Mouse (Mus musculus) forebrain, embryonic 10.5 days (tissue): ENCODE measurements around the gene Medag. TPM values are rescaled to one million over a fixed set of nuclear protein-coding genes. Genes with fewer than 3 reads are reported as not detected.

ENCODE experiments used
- DNase-seq: peaks from one replicate; pipeline ENCODE4 v3.0.0-alpha.2; 2017; ENCODE audit warnings: low spot score; ENCODE audit errors: extremely low spot score
- H3K27ac ChIP-seq: fragments of 300-500 bp; sonication (generic); 2 replicates; pipeline ENCODE4 v1.5.1; 2016; ENCODE audit warnings: mild to moderate bottlenecking
- H3K27me3 ChIP-seq: fragments of 300-500 bp; sonication (generic); 2 replicates; pipeline ENCODE4 v1.6.1; 2016; ENCODE audit warnings: mild to moderate bottlenecking; ENCODE audit not compliant: poor library complexity, severe bottlenecking
- H3K36me3 ChIP-seq: fragments of 300-500 bp; sonication (generic); replicated peaks from 2 replicates; pipeline ENCODE4 v1.6.1; 2016; ENCODE audit warnings: mild to moderate bottlenecking, moderate library complexity
- H3K4me1 ChIP-seq: fragments of 300-500 bp; sonication (generic); 2 replicates; pipeline ENCODE4 v1.6.1; 2016
- H3K4me3 ChIP-seq: fragments of 300-500 bp; sonication (generic); 2 replicates; pipeline ENCODE4 v1.5.1; 2016; ENCODE audit warnings: mild to moderate bottlenecking, moderate library complexity
- H3K9me3 ChIP-seq: fragments of 300-500 bp; sonication (generic); 2 replicates; pipeline ENCODE4 v1.6.1; 2016; ENCODE audit warnings: mild to moderate bottlenecking, moderate library complexity
- whole genome bisulfite sequencing: fragments of 180-500 bp; shearing (Covaris S2); methylation state at CpG from one replicate; pipeline ENCODE4 v1.1.7; 2016; 5-methylcytosine and 5-hydroxymethylcytosine counted together
- polyA plus RNA-seq: library from polyadenylated mRNA; unstranded; fragments of >200 nt; fragmentation: Nextera tagmentation; extraction: Ambion mirVana; gene quantifications from 2 replicates; pipeline ENCODE4 v1.2.1, GENCODE M21; 2016

The Medag gene
- polyA plus RNA-seq, 1 experiment from 2014 or later = 0.60 TPM

GRCm38 (mm10) chr5:149375074-149375888 is 36.3 kb upstream of the Medag start:
- Histone ChIP-seq H3K36me3 (no peaks in the 10 kb centered on the region), H3K4me1 (peaks cover 61% of the 10 kb centered on the region), H3K9me3 (no peaks in the 10 kb centered on the region), H3K4me3 (no peak overlapping the region), H3K27me3 (peaks cover 13% of the 10 kb centered on the region; the same call in 1 of the 2 replicates), H3K27ac (peak overlapping the region; percentile 81)
- WGBS = 53% methylated on average over 14 of the region's 14 CpGs
- no peak for DNase-seq

GRCm38 (mm10) chr5:149375889-149376212 is 35.7 kb upstream of the Medag start:
- Histone ChIP-seq H3K4me1 (peaks cover 67% of the 10 kb centered on the region), H3K27ac (peak overlapping the region; percentile 81)
- 1% methylated on average over 8 of the region's 8 CpGs for WGBS

DNA sequence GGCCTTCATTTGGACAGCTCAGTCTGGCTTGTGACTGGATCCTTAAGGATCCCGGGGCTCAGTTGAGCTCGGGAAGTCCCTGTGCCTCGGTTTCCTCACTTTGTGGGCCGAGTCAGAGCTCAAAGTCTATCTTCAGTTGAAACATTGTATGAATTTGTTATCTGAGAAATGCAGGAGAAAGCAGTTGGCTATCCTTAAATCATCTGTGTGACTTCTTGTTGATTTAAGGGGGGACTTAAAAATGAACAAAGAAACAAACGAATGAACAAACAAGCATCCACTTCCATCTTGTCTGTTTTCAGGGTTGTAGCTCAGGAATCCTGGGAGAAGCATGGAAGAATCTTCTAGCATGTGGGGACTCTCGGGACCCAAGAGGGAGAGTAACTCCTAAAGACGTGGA is 35.2 kb upstream of the Medag start:
- Histone ChIP-seq H3K9me3 (no peaks in the 10 kb centered on the region), H3K4me1 (peaks cover 72% of the 10 kb centered on the region), H3K27ac (peak overlapping the region; percentile 81), H3K27me3 (peaks cover 13% of the 10 kb centered on the region; the same call in 1 of the 2 replicates), H3K4me3 (no peak overlapping the region), H3K36me3 (no peaks in the 10 kb centered on the region)
- WGBS = 84% methylated on average over 7 of the region's 7 CpGs
- DNase-seq = no peak

More at GRCm38 (mm10) chr5:149375889-149376212, 35.7 kb upstream of the Medag start:
- no peaks in the 10 kb centered on the region for H3K36me3 ChIP-seq
- no peak overlapping the region for H3K4me3 ChIP-seq
- peak; percentile 90 for DNase-seq
- H3K9me3 ChIP-seq = no peaks in the 10 kb centered on the region
- peaks cover 13% of the 10 kb centered on the region; the same call in 1 of the 2 replicates for H3K27me3 ChIP-seq

GRCm38 (mm10) chr5:149377253-149377652 is 34.3 kb upstream of the Medag start:
- Histone ChIP-seq H3K27ac (peak overlapping the region; percentile 81), H3K9me3 (no peaks in the 10 kb centered on the region), H3K4me3 (no peak overlapping the region), H3K36me3 (no peaks in the 10 kb centered on the region), H3K27me3 (peaks cover 13% of the 10 kb centered on the region; the same call in 1 of the 2 replicates), H3K4me1 (peaks cover 78% of the 10 kb centered on the region)
- DNase-seq = no peak
- 63% methylated on average over 6 of the region's 6 CpGs for WGBS

DNA sequence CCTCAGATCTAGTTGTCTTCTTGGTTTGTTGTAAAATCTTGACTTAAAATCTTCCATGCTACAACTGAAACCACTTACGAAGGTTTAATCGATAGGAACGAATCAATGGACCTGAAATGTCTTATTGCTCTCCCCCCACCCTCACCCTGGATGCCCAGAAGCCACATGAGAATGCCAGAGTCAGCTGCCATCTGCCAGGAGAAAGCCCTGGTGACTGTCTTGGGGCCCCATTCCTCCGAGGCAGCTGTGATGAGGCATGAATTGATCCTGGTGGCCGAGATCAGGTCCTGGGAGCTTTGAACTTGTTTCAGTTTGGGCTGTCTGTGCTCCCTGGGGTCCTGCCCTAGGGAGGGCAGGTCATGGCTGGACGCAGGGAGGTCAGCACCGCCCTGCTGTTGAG is 33.0 kb upstream of the Medag start:
- H3K4me1 ChIP-seq = peaks cover 74% of the 10 kb centered on the region
- peak overlapping the region; percentile 89 for H3K27ac ChIP-seq

DNA sequence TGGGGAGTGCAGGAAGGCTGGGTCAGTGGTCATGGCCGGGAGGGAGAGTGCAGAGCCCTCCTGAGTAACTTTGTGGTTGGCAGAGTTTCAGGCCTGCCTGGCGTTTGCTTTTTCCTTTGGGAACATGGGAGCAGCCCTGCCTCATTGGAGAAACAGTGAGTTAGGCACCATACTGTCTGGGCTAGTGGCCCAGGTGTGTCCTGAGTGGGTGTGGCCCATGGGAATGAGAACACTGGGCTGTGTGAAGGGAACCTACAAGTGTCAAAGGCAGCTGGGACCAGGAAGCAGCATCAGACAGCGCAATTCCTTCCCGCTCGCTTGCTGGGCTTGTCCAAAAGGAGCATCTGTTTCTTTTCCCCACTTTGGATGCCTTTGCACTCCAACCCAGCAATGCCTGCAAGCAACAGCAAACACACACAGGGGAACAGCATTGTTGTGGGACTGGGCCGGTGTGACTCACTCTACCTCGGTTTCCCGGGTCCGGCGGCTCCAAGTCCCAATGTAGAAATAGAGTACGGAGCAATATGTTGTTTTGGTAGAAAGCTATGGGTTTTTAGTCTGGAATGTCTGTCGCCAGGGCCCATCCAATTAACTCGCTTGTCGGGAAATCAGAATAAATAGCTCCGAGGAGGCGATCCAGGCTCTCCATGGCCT is 32.3 kb upstream of the Medag start:
- Histone ChIP-seq H3K4me3 (no peak overlapping the region), H3K4me1 (peaks cover 74% of the 10 kb centered on the region), H3K27ac (peak overlapping the region; percentile 89), H3K9me3 (peaks cover 7% of the 10 kb centered on the region; the same call in 1 of the 2 replicates), H3K36me3 (no peaks in the 10 kb centered on the region), H3K27me3 (peaks cover 13% of the 10 kb centered on the region; the same call in 1 of the 2 replicates)
- 87% methylated on average over 16 of the region's 16 CpGs for WGBS
- no peak for DNase-seq

More for the DNA sequence above, 33.0 kb upstream of the Medag start:
- no peak overlapping the region for H3K4me3 ChIP-seq
- no peak for DNase-seq
- no peaks in the 10 kb centered on the region for H3K36me3 ChIP-seq
- H3K27me3 ChIP-seq = peaks cover 13% of the 10 kb centered on the region; the same call in 1 of the 2 replicates
- H3K9me3 ChIP-seq = peaks cover 7% of the 10 kb centered on the region; the same call in 1 of the 2 replicates
- 73% methylated on average over 7 of the region's 7 CpGs for WGBS

DNA sequence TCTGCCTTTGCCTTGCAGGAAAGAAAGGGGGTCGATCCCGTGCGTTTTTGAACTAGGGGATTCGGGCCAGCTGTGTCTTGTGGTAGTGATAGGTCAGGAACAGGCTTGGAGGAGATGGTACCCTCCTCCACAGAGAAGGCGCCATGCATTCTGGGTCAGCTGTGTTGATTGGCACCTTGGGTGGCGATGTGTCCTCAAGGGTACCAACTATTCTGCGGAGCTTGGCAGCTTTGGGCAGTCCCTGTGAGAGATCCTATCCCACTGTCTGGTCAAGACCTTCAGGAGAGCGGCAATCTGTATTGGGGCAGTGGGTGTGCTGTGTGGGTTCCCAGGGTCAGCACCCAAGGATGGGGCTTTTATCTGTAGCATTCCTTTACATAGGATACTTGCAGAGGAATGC is 31.7 kb upstream of the Medag start:
- H3K9me3 ChIP-seq = peaks cover 7% of the 10 kb centered on the region; the same call in 1 of the 2 replicates
- peak overlapping the region; percentile 89 for H3K27ac ChIP-seq
- peak overlapping the region; percentile 14 for H3K4me3 ChIP-seq
- H3K36me3 ChIP-seq = no peaks in the 10 kb centered on the region
- DNase-seq = no peak
- H3K4me1 ChIP-seq = peaks cover 72% of the 10 kb centered on the region
- WGBS = 90% methylated on average over 8 of the region's 8 CpGs
- H3K27me3 ChIP-seq = peaks cover 9% of the 10 kb centered on the region; the same call in 1 of the 2 replicates

DNA sequence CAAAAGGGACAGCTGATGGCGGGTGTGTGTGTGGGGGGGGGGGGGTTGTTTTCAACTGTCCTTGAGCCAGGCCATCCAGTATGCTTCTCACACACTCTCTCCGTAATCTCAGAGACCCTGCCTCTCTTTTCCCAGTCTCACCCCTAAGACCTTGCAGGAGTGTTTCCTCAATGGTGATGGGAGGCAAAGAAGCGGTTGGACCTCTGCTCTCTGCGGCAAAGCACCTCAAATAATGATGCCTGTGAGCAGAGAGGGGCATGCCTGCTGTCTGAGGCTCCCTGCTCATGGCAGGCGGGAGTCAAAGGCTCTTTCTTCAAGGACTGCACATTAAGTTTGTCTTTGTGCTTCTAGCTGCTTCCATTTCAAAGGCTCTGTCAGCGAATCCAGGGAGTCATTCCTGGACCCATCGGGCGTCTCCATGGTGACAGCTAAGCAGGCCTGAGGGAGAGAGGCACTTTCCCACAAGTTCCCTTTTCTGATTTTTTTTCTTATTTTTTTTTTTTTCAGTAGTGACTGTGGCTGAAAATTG is 31.1 kb upstream of the Medag start:
- peaks cover 6% of the 10 kb centered on the region; the same call in 1 of the 2 replicates for H3K27me3 ChIP-seq
- H3K9me3 ChIP-seq = peaks cover 8% of the 10 kb centered on the region; the same call in 1 of the 2 replicates
- WGBS = 20% methylated on average over 8 of the region's 8 CpGs
- H3K4me1 ChIP-seq = peaks cover 66% of the 10 kb centered on the region
- H3K27ac ChIP-seq = peak overlapping the region; percentile 89
- peak overlapping the region; percentile 14 for H3K4me3 ChIP-seq
- no peaks in the 10 kb centered on the region for H3K36me3 ChIP-seq
- DNase-seq = peak; percentile 70

GRCm38 (mm10) chr5:149381948-149382347 is 29.6 kb upstream of the Medag start:
- WGBS = 90% methylated on average over 4 of the region's 4 CpGs
- Histone ChIP-seq H3K4me3 (no peak overlapping the region), H3K4me1 (peaks cover 51% of the 10 kb centered on the region), H3K27ac (peak overlapping the region; percentile 51; the same call in 1 of the 2 replicates), H3K27me3 (peaks cover 6% of the 10 kb centered on the region; the same call in 1 of the 2 replicates), H3K9me3 (peaks cover 12% of the 10 kb centered on the region; the same call in 1 of the 2 replicates), H3K36me3 (no peaks in the 10 kb centered on the region)
- no peak for DNase-seq

- Histone ChIP-seq H3K27me3 (peaks cover 6% of the 10 kb centered on the region; the same call in 1 of the 2 replicates), H3K4me1 (peaks cover 44% of the 10 kb centered on the region), H3K9me3 (peaks cover 13% of the 10 kb centered on the region; the same call in 1 of the 2 replicates), H3K4me3 (no peak overlapping the region), H3K36me3 (no peaks in the 10 kb centered on the region), H3K27ac (no peak overlapping the region)
- 83% methylated on average over 5 of the region's 5 CpGs for WGBS
- DNase-seq = no peak
These were observed 28.9 kb upstream of the Medag start for GRCm38 (mm10) chr5:149382601-149383000.

DNA sequence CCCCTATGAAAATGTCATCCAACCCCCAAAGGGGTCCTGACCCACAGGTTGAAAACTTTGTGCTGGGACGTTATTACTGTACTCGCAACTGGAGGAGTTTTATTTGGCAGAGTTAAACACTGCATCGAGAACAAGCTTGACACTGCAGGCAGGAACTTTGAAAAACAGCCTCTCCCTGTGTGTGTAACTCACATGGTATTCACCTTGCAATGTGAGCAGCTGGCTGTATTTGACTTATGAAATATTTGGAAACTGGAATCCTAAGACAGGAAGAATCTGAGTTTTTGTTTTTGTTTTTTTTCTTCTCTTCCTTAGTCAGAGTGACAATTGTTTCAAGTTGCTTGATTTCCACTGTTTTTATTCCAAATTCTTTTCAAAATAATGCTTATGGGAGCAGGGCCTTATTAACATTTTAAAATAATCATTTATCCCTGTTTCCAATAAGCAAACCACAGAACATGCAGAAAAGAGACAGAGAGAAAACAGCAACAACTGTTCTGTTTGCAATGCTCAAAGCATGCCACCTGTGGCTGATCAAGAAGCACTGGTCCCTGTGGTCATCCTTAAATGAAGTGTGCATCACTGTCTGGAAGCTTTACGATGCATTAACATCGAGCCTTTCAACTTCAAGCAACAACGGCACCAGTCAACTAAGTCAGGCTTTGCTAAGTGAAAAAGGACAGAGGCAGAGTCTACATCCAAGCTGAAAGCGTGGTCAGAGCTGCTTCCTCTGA is 26.2 kb upstream of the Medag start:
- no peak overlapping the region for H3K27ac ChIP-seq
- H3K27me3 ChIP-seq = no peaks in the 10 kb centered on the region
- 93% methylated on average over 7 of the region's 7 CpGs for WGBS
- no peak for DNase-seq
- H3K4me3 ChIP-seq = no peak overlapping the region
- peaks cover 32% of the 10 kb centered on the region for H3K4me1 ChIP-seq
- no peaks in the 10 kb centered on the region for H3K36me3 ChIP-seq
- H3K9me3 ChIP-seq = peaks cover 13% of the 10 kb centered on the region; the same call in 1 of the 2 replicates

DNA sequence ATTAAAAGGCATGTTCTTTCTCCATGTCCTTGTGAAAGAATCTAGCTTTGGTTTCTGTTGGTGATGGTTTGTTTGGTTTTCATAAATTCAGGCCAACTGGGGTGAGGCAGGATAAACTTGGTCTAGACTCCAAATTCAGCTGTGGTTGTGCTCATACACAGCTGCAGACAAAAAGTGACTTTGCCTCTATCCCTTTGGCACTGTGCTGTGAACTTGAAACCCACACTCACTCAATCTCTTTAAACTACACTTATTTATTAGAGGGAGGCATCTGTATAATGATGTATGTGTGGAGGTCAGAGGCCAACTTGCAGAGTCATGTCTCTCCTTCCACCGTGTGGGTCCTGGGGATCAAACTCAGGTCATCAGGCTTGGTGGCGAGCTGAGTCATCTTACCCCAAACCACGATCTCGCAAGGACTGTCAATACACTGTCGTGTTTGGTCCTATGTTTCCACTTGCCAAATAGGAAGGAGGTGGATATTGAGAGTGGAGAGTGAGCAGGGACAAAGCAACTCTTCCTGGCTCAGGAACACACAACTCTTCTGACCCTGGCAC is 25.2 kb upstream of the Medag start:
- WGBS = 86% methylated on average over 5 of the region's 5 CpGs
- Histone ChIP-seq H3K4me3 (no peak overlapping the region), H3K27me3 (no peaks in the 10 kb centered on the region), H3K4me1 (peaks cover 23% of the 10 kb centered on the region), H3K27ac (no peak overlapping the region), H3K9me3 (peaks cover 13% of the 10 kb centered on the region; the same call in 1 of the 2 replicates), H3K36me3 (no peaks in the 10 kb centered on the region)
- DNase-seq = no peak
